16 mouse cellular contexts compared by ENCODE assay signal in the genomic region with DNA sequence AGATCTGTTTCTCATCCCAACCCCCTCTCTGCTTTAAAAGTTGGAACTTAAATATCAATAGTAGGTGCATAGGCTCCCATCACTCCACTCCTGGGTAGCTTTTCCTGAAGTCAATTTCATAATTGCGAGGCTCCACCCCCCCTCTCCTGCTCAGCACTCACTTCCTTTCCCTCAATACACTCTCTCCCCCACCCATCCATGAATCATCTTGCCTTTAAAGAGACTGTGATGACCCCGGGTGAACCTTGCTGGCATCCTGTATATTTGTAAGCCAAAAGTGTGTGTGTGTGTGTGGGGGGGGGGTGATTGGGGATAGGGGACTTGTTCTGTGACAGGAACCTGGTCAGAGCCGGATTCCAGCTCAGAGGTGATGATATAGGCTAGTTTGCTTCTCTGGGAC. TPM values are rescaled to one million over a fixed set of nuclear protein-coding genes. Genes with fewer than 3 reads are reported as not detected.
DNase-seq lines count a peak whose midpoint lies in the region; TF ChIP-seq lines count a peak whose summit lies in the region.
"Had no signal": no experiment of that assay in that cellular context is flagged by ENCODE, and none has a peak within 500 bp of the region (broad histone marks: within the 10 kb centered on the region; RNA-seq: fewer than 3 reads in every experiment).

No protein-coding gene starts in this region.

- DNase-seq in heart, adult 2 months, result peak in 1 of 2 experiments; percentile 11
- DNase-seq in heart, postnatal 36 days, result no peak
- DNase-seq in lung, adult 18-20 months, result peak; percentile 17 to 43
- no peak for DNase-seq in lung, postnatal 14 days
- DNase-seq in adrenal gland, postnatal 36 days, result peak; percentile 20 to 46
- DNase-seq in lung, postnatal 25 days (ENCODE audit: low spot score), result peak; percentile 21
- no peak for DNase-seq in layer of hippocampus, adult 18-20 months (ENCODE audit: low spot score in 2 of 2)
- no peak for DNase-seq in urinary bladder, postnatal 10 days (ENCODE audit: low spot score)
- DNase-seq: cerebellum, postnatal 25 days; gastrocnemius, postnatal 36 days had no signal

- TF ChIP-seq EP300 in heart, adult 2 months (IDR thresholded peaks at IDR 0.05; ENCODE audit: insufficient read depth, low read depth, low read length), result no peak

- peak overlapping the region; percentile 6; the same call in 1 of the 2 replicates for H3K27ac ChIP-seq in heart, adult 2 months
- H3K27ac ChIP-seq: hindbrain, embryonic 10.5 days; limb, embryonic 10.5 days; liver, embryonic 14.5 days; midbrain, embryonic 10.5 days had no signal

- no peak overlapping the region for H3K9ac ChIP-seq in heart, adult 2 months (ENCODE audit: low read depth, low read length)
- H3K9ac ChIP-seq: liver, embryonic 14.5 days had no signal

- intact Hi-C loops in heart, adult 2 months (cut with DNase I), result loop anchor here (5.0 kb wide), 3 partner anchors 188 to 292 kb away; no protein-coding TSS in a partner anchor
- intact Hi-C loops in heart, postnatal 36 days (cut with DNase I), result loop anchor here (5.0 kb wide), 1 partner anchor 402 kb away; no protein-coding TSS in a partner anchor

- no peaks in the 10 kb centered on the region; the same call in 1 of the 2 replicates for H3K36me3 ChIP-seq in heart, adult 2 months (ENCODE audit: control insufficient read depth, insufficient read depth, low read length)
- H3K36me3 ChIP-seq: G1E; hindbrain, embryonic 10.5 days; limb, embryonic 10.5 days; midbrain, embryonic 10.5 days had no signal

- H3K27me3 ChIP-seq in heart, adult 2 months (ENCODE audit: control insufficient read depth, insufficient read depth, low read length), result no peaks in the 10 kb centered on the region

- 28% methylated on average over 3 of the region's 3 CpGs for WGBS in heart, adult 2 months

- no peaks in the 10 kb centered on the region for H3K79me2 ChIP-seq in heart, adult 2 months (replicated peaks; ENCODE audit: control insufficient read depth, insufficient read depth, low read length)

- TF ChIP-seq CTCF in heart, adult 2 months (IDR thresholded peaks at IDR 0.05), result no peak

- H3K4me3 ChIP-seq in heart, adult 2 months, result no peak overlapping the region
- H3K4me3 ChIP-seq: hindbrain, embryonic 10.5 days; limb, embryonic 10.5 days; midbrain, embryonic 10.5 days; myocyte had no signal

- H3K4me1 ChIP-seq in heart, adult 2 months (ENCODE audit: control insufficient read depth, insufficient read depth, low read length), result peaks cover 2% of the 10 kb centered on the region
- H3K4me1 ChIP-seq: hindbrain, embryonic 10.5 days; midbrain, embryonic 10.5 days had no signal

- no peak for TF ChIP-seq POLR2A in heart, adult 2 months (IDR thresholded peaks at IDR 0.05; ENCODE audit: insufficient read depth, low read depth, low read length)

RNA-seq across cellular contexts. Expression of a gene that starts 9.8 kb away (rescaled TPM):
- 10 to 100 TPM; 27.3 to 30.1 TPM for total RNA-seq in heart, adult 2 months (2021)
- polyA plus RNA-seq in heart, adult 2 months (2012; rRNA removed), result 7.5 and 11.7 TPM in 2 replicates
- total RNA-seq in heart, postnatal 36 days (2021), result 10 to 100 TPM; 33.0 to 35.0 TPM
- 10 to 100 TPM; 36.1 to 52.4 TPM for total RNA-seq in adrenal gland, postnatal 36 days (2021)
- total RNA-seq in layer of hippocampus, adult 18-20 months (2021), result 100 to 1,000 TPM; 117 to 121 TPM

Comparison
In these comparisons a context has a peak if more than half of its experiments do, and no peak if none do; other contexts are left out.
1. DNase-seq: peak in lung, adult 18-20 months (2 of 2), adrenal gland, postnatal 36 days (2 of 2) and lung, postnatal 25 days (single experiment); none in heart, postnatal 36 days (0 of 2), lung, postnatal 14 days (single experiment), layer of hippocampus, adult 18-20 months (0 of 2) and urinary bladder, postnatal 10 days (single experiment).